Mouse (Mus musculus) heart, postnatal 4 days (tissue): ENCODE measurements at regions not wholly inside any gene's neighbourhood (a gene's known extent, or its start where the extent isn't known, plus 50 kb on each side); places are given as distances from the start of the nearest gene placed in this dataset.
A peak's percentile ranks its signal among the peaks of the same experiment; 100 is the strongest.

ENCODE experiments used
- DNase-seq: peaks from one replicate; pipeline ENCODE4 v3.0.0; 2021

- DNase-seq, result no peak
These were observed 763.0 kb downstream of the Dhx35 start for GRCm38 (mm10) chr2:159557567-159557966.

- DNase-seq, result no peak
These were observed 768.7 kb downstream of the Gm826 start for GRCm38 (mm10) chr2:159565255-159565654.

- DNase-seq, result no peak
These were observed 768.0 kb downstream of the Gm826 start for GRCm38 (mm10) chr2:159565921-159566320.

- peak; percentile 74 for DNase-seq
These were observed 767.5 kb downstream of the Gm826 start for GRCm38 (mm10) chr2:159566461-159566860.

- no peak for DNase-seq
These were observed 765.6 kb downstream of the Gm826 start for GRCm38 (mm10) chr2:159568391-159568790.

- DNase-seq, result no peak
These were observed 762.1 kb downstream of the Gm826 start for GRCm38 (mm10) chr2:159571862-159572261.

- no peak for DNase-seq
These were observed 758.7 kb downstream of the Gm826 start for GRCm38 (mm10) chr2:159575271-159575670.

- DNase-seq, result no peak
These were observed 750.9 kb downstream of the Gm826 start for GRCm38 (mm10) chr2:159583103-159583502.

GRCm38 (mm10) chr2:159584641-159585040 lies 749.3 kb downstream of the Gm826 start:
- no peak for DNase-seq

- peak; percentile 24 for DNase-seq
These were observed 747.1 kb downstream of the Gm826 start for GRCm38 (mm10) chr2:159586697-159587473.

GRCm38 (mm10) chr2:159591396-159592124 lies 742.4 kb downstream of the Gm826 start:
- DNase-seq, result no peak

GRCm38 (mm10) chr2:159592841-159593240 lies 741.1 kb downstream of the Gm826 start:
- DNase-seq, result no peak

- no peak for DNase-seq
These were observed 737.7 kb downstream of the Gm826 start for GRCm38 (mm10) chr2:159596285-159596684.

GRCm38 (mm10) chr2:159598080-159598479 lies 735.9 kb downstream of the Gm826 start:
- peak; percentile 22 for DNase-seq

GRCm38 (mm10) chr2:159607191-159607590 lies 726.8 kb downstream of the Gm826 start:
- DNase-seq, result no peak

- DNase-seq, result no peak
These were observed 723.5 kb downstream of the Gm826 start for GRCm38 (mm10) chr2:159610451-159610850.

GRCm38 (mm10) chr2:159616685-159617084 lies 717.3 kb downstream of the Gm826 start:
- no peak for DNase-seq

GRCm38 (mm10) chr2:159621261-159621660 lies 712.7 kb downstream of the Gm826 start:
- no peak for DNase-seq

- DNase-seq, result no peak
These were observed 711.8 kb downstream of the Gm826 start for GRCm38 (mm10) chr2:159622141-159622669.

GRCm38 (mm10) chr2:159625306-159625705 lies 708.7 kb downstream of the Gm826 start:
- DNase-seq, result no peak

GRCm38 (mm10) chr2:159645861-159646260 lies 688.1 kb downstream of the Gm826 start:
- DNase-seq, result peak; percentile 53

GRCm38 (mm10) chr2:159646595-159646994 lies 687.4 kb downstream of the Gm826 start:
- no peak for DNase-seq

GRCm38 (mm10) chr2:159652243-159652642 lies 681.7 kb downstream of the Gm826 start:
- no peak for DNase-seq

- no peak for DNase-seq
These were observed 657.1 kb downstream of the Gm826 start for GRCm38 (mm10) chr2:159676845-159677244.
